Mouse (Mus musculus): ENCODE results near the gene Vmn2r61.

Gene Vmn2r61

GRCm38 (mm10) chr7:42259753-42260152 is at the start of gene Vmn2r61:
Vmn2r61 (plus strand) TSS chr7:42260053.
- no peak for DNase-seq (ENCODE audit: low read depth)
